Mouse (Mus musculus) stomach, postnatal 0 days (tissue): ENCODE results near the gene Spry1. TPM values are rescaled to one million over a fixed set of nuclear protein-coding genes. Genes with fewer than 3 reads are reported as not detected.

Experiments used
- ATAC-seq: fragments of 200-750 bp; cut with Nextera tagmentation; 2 replicates; pipeline ENCODE4 v1.8.0; 2017; ENCODE audit not compliant: low FRiP score, low TSS enrichment
- DNase-seq: peaks from one replicate; pipeline ENCODE4 v3.0.0-alpha.2; 2016; ENCODE audit warnings: low spot score
- H3K27ac ChIP-seq: fragments of 300-500 bp; sonication (generic); replicated peaks from 2 replicates; pipeline ENCODE4 v1.5.1; 2014; ENCODE audit warnings: mild to moderate bottlenecking, control low read depth
- H3K27me3 ChIP-seq: fragments of 300-500 bp; sonication (generic); 2 replicates; pipeline ENCODE4 v1.6.1; 2014; ENCODE audit warnings: low read length; ENCODE audit not compliant: control insufficient read depth, insufficient read depth
- H3K36me3 ChIP-seq: fragments of 300-500 bp; sonication (generic); 2 replicates; pipeline ENCODE4 v1.6.1; 2014; ENCODE audit warnings: low read length, mixed read lengths; ENCODE audit not compliant: control insufficient read depth, insufficient read depth
- H3K4me1 ChIP-seq: fragments of 300-500 bp; sonication (generic); replicated peaks from 2 replicates; pipeline ENCODE4 v1.6.1; 2014; ENCODE audit warnings: antibody characterized with exemption; ENCODE audit not compliant: control insufficient read depth, insufficient read depth
- H3K4me2 ChIP-seq: fragments of 300-500 bp; sonication (generic); replicated peaks from 2 replicates; pipeline ENCODE4 v1.6.1; 2014; ENCODE audit warnings: low read depth, mild to moderate bottlenecking, control low read depth, moderate library complexity
- H3K4me3 ChIP-seq: fragments of 300-500 bp; sonication (generic); 2 replicates; pipeline ENCODE4 v1.5.1; 2014; ENCODE audit warnings: low read depth, low read length, control low read depth
- H3K9ac ChIP-seq: fragments of 300-500 bp; sonication (generic); 2 replicates; pipeline ENCODE4 v1.6.1; 2014; ENCODE audit warnings: mild to moderate bottlenecking, low read length, control low read depth, mixed read lengths
- H3K9me3 ChIP-seq: fragments of 300-500 bp; sonication (generic); 2 replicates; pipeline ENCODE4 v1.6.1; 2016; ENCODE audit warnings: low read length; ENCODE audit not compliant: control insufficient read depth
- CTCF ChIP-seq: IDR thresholded peaks from 2 replicates; pipeline ENCODE4 v1.5.1; 2016; ENCODE audit warnings: antibody characterized with exemption, low read depth, mild to moderate bottlenecking, moderate library complexity
- EP300 ChIP-seq: optimal IDR thresholded peaks from 2 replicates; pipeline ENCODE3; 2016; ENCODE audit warnings: antibody characterized with exemption
- whole genome bisulfite sequencing: fragments of 180-500 bp; shearing (Covaris S2); extraction: QIAGEN DNeasy Blood & Tissue Kit; methylation state at CpG from one replicate; pipeline ENCODE4 v1.1.7; 2014; 5-methylcytosine and 5-hydroxymethylcytosine counted together
- polyA plus RNA-seq: library from polyadenylated mRNA; unstranded; fragments of >200 nt; fragmentation: Nextera tagmentation; extraction: Ambion mirVana; gene quantifications from 2 replicates; pipeline ENCODE4 v1.2.1, GENCODE M21; 2015

Spry1 gene
- polyA plus RNA-seq, 1 experiment from 2014 or later = 9.4 TPM

DNA sequence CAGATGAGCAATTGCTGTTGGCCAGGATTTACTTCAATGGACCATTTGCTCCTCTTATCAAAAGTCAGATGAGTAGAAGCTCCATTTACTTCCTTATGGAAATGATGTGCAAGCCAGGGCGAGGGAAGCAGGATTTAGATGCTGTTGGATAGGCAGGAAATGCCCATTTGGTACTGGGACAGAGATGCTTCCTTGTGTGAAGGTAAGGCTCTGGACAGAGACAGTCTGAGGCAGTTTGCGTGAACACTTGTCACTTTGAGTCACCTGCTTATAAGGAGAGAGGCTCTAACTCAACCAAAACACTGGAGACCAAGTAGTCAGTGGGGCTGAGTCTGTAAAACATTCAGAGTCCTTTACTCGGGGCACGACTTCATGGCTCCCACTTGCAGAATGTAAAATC, 2.8 kb upstream of the Spry1 start:
- H3K27me3 ChIP-seq = no peaks in the 10 kb centered on the region
- 86% methylated on average over 4 of the region's 4 CpGs for WGBS
- H3K9me3 ChIP-seq = no peaks in the 10 kb centered on the region
- TF ChIP-seq EP300 (no peak), CTCF (no peak)
- H3K4me2 ChIP-seq = no peak overlapping the region
- H3K36me3 ChIP-seq = no peaks in the 10 kb centered on the region
- H3K27ac ChIP-seq = no peak overlapping the region
- no peaks in the 10 kb centered on the region for H3K4me1 ChIP-seq
- H3K4me3 ChIP-seq = no peak overlapping the region
- no peak for ATAC-seq
- no peak overlapping the region for H3K9ac ChIP-seq
- DNase-seq = no peak

DNA sequence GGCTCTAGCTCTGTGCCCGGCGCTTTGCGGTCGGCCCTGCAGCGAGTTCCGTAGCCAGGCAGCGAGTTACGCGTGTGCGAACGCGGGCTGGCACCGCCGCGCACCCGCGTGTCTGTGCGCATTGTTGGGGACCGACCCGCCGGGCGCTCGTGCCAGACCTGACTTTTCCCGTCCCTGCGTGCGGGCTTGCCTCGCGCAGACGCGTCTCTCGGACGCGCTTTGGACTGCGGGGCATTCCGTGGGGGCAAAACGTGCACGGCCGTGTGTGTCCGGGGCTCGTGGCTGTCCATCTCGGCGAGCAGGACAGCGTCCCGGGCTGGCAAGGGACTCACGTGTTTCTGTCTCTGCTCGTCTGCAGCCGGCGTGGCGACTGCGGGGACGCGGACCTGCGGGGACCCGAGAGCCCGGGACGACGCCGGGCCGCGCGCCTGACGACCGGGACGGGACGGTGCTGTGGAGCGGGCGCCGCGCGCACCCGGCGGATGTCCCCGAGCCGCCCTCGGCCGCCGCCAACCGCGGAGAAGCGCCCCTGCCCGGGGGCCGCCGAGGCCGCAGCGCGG, 495 bp downstream of the Spry1 start:
- under 1% methylated on average over 78 of the region's 86 CpGs for WGBS
- peak overlapping the region; percentile 94 for H3K4me3 ChIP-seq
- peaks cover 9% of the 10 kb centered on the region for H3K4me1 ChIP-seq
- H3K36me3 ChIP-seq = peaks cover 11% of the 10 kb centered on the region
- ATAC-seq (peak; percentile 64), DNase-seq (peak; percentile 60)
- no peaks in the 10 kb centered on the region for H3K9me3 ChIP-seq
- H3K27ac ChIP-seq = peak overlapping the region; percentile 95
- peak overlapping the region; percentile 94 for H3K9ac ChIP-seq
- no peak for TF ChIP-seq CTCF
- TF ChIP-seq EP300 = no peak
- H3K4me2 ChIP-seq = peak overlapping the region; percentile 74
- no peaks in the 10 kb centered on the region for H3K27me3 ChIP-seq

DNA sequence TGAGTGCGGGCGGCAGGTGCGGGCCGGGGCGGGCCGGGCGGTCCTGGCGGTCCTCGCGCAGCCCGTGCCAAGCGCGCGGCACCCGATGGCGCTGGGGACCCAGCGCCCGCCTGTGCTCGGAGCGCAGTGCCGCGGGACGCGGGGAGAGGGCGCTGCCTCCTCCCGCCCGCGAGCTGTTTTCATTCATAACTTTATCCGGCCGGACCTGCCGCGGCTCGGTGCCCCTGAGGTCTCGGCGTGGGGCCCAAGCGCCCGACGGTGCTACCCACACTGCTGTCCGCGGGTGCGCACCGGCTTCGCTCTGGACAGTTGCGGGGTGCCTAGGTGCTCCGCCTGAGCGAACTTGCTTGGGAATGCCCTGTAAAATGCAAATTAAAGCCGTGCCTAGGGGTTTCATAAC, 1.1 kb downstream of the Spry1 start:
- peak overlapping the region; percentile 94 for H3K9ac ChIP-seq
- peaks cover 11% of the 10 kb centered on the region for H3K36me3 ChIP-seq
- peaks cover 9% of the 10 kb centered on the region for H3K4me1 ChIP-seq
- DNase-seq (peak; percentile 86), ATAC-seq (peak; percentile 74)
- no peaks in the 10 kb centered on the region for H3K9me3 ChIP-seq
- peak overlapping the region; percentile 95 for H3K27ac ChIP-seq
- peak overlapping the region; percentile 74 for H3K4me2 ChIP-seq
- H3K4me3 ChIP-seq = peak overlapping the region; percentile 94
- under 1% methylated on average over 43 of the region's 47 CpGs for WGBS
- H3K27me3 ChIP-seq = no peaks in the 10 kb centered on the region
- TF ChIP-seq EP300 = no peak
- peak; percentile 75 for TF ChIP-seq CTCF

DNA sequence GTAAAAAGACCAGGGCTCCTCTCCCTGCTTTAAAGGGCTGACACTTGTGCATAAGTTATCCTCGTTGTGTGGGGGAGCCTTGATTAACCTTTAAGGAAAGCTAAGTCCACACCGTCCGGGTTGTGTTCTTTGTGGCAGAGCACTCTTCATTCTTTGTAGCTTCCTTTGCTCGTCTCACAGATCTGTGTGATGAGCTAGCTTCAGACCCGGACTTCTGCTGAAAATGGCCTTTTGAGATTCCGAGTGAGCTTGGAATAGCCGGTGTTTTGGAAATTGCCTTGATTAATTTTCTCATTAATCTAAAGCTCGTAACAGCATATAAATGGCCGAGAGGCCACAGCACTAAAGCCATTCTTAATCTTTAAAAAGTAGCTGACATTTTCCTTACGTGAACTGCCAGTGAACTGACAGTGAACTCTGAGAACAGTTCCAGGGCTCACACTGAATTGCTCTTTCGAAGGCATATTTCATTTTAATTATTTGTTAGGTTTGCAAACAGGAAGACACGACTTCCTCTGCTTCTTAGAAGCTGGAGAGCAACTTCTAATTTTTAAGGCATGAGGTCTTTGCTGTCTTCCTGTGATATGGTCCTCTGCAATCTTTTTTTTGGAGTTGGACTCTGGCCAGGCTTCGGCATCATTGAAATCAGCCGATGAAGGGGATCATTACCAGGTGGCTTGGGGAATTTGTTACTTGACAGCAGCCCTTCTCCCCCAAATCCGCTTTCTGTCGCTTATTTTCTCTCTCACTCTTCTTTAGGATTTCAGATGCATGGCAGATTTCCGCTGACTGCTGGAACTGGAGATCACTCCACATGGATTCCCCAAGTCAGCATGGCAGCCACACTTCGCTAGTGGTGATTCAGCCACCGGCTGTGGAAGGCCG, 2.3 kb downstream of the Spry1 start:
- no peak for ATAC-seq
- 25% methylated on average over 20 of the region's 20 CpGs for whole genome bisulfite sequencing
- H3K27ac ChIP-seq = peak overlapping the region; percentile 95

DNA sequence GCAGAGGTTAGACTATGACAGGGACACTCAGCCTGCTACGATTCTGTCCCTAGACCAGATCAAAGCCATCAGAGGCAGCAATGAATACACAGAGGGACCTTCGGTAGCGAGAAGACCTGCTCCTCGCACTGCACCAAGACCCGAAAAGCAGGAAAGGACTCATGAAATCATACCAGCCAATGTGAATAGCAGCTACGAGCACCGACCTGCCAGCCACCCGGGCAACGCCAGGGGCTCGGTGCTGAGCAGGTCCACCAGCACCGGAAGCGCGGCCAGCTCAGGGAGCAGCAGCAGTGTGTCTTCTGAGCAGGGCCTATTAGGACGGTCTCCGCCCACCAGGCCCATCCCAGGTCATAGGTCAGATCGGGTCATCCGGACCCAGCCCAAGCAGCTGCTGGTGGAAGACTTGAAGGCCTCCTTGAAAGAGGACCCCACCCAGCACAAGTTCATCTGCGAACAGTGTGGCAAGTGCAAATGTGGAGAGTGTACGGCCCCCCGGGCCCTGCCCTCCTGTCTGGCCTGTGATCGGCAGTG, 3.0 kb downstream of the Spry1 start:
- Histone ChIP-seq H3K4me3 (peak overlapping the region; percentile 94), H3K9me3 (no peaks in the 10 kb centered on the region), H3K4me1 (peaks cover 12% of the 10 kb centered on the region), H3K27me3 (no peaks in the 10 kb centered on the region), H3K9ac (peak overlapping the region; percentile 23; the same call in 1 of the 2 replicates), H3K27ac (peak overlapping the region; percentile 56), H3K4me2 (peak overlapping the region; percentile 74), H3K36me3 (peaks cover 11% of the 10 kb centered on the region)
- 64% methylated on average over 21 of the region's 21 CpGs for WGBS
- TF ChIP-seq EP300 = no peak
- TF ChIP-seq CTCF = no peak
- DNase-seq = peak; percentile 48
- no peak for ATAC-seq

More for the DNA sequence above, 2.3 kb downstream of the Spry1 start:
- no peak for TF ChIP-seq CTCF
- TF ChIP-seq EP300 = no peak
- no peak for DNase-seq
- H3K4me2 ChIP-seq = peak overlapping the region; percentile 74
- peaks cover 10% of the 10 kb centered on the region for H3K4me1 ChIP-seq
- peaks cover 11% of the 10 kb centered on the region for H3K36me3 ChIP-seq
- H3K4me3 ChIP-seq = peak overlapping the region; percentile 94
- no peaks in the 10 kb centered on the region for H3K27me3 ChIP-seq
- H3K9me3 ChIP-seq = no peaks in the 10 kb centered on the region
- H3K9ac ChIP-seq = peak overlapping the region; percentile 94
